Mouse (Mus musculus) 416B (cell line): ENCODE measurements at regions not wholly inside any gene's neighbourhood (a gene's known extent, or its start where the extent isn't known, plus 50 kb on each side); places are given as distances from the start of the nearest gene placed in this dataset.

ENCODE experiments used
- DNase-seq: peaks from one replicate; pipeline ENCODE4 v3.0.0; 2011; ENCODE audit warnings: low read depth

DNA sequence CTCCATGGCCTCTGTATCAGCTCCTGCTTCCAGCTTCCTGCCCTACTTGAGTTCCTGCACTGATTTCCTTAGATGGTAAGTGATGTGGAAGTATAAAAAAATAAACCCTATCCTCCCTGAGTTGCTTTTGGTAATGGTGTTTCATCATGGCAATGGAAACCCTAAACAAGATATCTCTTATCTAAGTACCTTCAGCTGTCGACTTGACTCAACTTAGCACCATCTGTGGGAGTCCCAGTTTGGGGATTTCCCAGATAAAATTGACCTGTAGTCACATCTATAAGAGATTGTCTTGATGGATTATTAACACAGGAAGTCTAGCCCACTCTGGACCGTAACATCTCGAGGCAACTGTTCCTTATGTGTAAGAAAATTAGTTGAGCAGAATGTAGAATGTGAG lies 570.2 kb upstream of the Gm10306 start:
- DNase-seq = no peak

DNA sequence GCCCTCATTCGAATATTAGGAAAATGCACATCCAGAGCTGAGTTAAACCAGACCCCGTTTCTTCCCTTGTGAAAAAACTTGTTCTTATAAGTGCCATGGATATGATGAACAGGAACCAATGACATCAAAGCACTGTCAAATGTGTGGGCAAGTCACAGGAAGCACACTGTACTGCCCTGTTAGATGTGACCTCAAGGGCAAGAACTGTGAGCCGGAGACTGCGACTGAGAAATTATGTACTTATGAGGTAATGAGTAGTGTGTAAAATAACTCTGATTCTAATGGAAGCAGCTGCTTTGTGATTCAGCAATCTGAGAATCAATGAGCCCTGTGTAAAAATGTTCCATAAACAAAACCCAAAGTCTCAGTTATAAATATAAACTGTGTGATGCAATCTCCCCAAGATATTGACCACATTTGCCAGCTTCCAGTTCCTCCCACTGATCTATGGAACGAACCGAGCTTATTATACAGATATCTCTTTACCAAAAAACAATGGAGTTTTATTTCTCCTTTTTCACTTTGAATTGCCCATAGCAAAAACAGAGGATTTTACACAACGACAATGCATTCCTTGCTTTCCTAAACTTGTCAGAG lies 566.0 kb upstream of the Gm10306 start:
- no peak for DNase-seq

DNA sequence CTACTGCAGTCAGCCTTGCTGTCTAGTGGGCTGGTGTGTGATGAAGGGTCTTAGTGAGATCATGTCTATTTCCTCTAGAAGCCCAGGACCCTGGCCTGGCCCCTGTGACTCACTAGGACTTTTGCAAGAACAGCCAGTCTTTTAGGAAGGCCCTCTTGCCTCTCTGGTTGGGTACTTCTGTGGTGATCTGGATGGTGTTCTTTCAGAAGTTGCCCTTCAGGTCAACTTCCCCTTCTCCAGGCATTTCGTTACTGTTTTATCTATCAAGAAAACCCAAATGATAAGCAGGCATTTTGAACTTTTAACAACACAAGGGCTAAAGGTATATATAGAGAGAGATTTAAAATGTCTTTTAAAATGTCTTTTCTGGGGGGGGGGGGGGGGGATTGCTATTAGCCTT lies 550.5 kb upstream of the Gm10306 start:
- DNase-seq = peak; percentile 11

DNA sequence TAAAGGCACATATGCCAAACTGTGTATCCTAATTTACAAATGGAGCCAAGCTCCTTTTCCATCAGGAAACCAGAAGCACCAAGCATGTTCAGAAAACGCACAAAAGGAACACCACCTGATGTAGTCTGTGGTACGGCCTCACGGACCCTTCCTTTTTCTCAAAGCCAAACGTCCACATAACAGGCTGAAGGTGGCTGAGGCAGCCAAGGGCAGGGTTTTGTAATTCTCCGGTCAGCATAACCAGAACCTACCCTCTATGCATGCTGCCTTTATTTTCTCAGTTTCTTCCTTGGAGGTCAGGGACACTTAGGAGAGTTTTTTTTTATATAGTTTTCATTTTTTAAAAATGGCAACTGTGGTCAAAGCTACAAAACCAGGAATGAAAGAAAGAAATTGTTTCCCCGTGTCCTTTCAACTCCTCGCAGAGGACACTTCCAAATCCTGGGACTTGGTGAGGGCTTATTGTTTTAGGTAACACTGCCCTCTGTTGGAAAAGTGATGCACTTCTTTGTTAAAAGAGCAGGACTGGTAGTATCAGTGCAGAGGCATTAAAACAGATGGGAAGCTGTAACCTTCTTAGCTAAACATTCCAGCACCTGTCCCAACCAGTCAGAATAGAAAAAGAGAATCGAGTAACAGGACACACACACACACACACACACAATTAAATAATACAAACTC lies 549.1 kb upstream of the Gm10306 start:
- DNase-seq = peak; percentile 70

GRCm38 (mm10) chr4:94015713-94016112 lies 540.6 kb upstream of the Gm10306 start:
- no peak for DNase-seq

DNA sequence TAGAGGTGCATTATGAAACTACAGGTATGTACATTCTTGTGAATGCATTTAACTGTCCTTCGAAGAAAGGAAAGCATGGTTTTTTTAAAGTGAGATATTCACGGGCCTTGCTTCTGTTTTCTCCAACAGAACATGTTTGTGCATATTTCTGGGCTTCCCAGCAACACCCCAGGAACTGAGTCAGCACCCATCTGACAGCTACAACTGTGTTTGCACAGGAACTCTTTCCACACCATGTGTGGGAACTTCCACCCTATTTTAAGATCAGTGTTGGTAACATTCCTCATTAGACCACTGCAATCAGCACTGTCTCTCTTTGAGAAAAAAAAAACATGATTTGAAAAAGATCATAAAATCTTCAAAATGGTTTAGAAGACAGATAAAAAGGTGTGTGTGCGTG lies 538.6 kb upstream of the Gm10306 start:
- peak; percentile 11 for DNase-seq

DNA sequence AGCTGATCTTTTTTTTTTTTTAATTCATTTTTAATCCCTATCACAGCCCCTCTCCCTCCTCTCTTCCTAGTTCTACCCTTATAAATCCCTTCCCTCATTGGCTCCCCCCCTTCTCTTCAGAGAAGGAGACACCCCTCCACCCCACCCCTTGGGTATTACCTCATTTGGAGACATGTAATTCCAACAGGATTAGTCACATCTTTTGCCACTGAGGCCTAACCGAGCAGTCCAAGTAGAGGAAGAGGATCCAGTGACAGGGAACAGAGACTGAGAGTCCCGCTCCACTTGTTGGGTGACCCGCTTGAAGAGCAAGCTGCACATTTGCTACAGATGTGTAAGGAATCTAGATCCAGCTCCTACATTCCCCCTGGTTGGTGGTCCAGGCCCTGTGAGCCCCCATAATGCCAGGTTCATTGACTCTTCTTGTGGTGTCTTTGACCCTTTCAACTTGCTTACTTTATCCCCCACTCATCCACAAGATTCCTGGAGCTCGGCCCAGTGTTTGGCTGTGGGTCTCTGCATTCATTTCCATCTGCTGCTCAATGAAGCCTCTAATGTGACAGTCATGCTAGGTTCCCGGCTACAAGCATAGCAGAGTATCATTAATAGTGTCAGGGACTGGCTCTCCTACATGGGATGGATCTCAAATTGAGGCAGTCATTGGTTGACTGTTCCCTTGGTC lies 506.6 kb upstream of the Gm10306 start:
- no peak for DNase-seq

- DNase-seq = no peak
Measured at GRCm38 (mm10) chr4:94052249-94053162, 503.8 kb upstream of the Gm10306 start.

DNA sequence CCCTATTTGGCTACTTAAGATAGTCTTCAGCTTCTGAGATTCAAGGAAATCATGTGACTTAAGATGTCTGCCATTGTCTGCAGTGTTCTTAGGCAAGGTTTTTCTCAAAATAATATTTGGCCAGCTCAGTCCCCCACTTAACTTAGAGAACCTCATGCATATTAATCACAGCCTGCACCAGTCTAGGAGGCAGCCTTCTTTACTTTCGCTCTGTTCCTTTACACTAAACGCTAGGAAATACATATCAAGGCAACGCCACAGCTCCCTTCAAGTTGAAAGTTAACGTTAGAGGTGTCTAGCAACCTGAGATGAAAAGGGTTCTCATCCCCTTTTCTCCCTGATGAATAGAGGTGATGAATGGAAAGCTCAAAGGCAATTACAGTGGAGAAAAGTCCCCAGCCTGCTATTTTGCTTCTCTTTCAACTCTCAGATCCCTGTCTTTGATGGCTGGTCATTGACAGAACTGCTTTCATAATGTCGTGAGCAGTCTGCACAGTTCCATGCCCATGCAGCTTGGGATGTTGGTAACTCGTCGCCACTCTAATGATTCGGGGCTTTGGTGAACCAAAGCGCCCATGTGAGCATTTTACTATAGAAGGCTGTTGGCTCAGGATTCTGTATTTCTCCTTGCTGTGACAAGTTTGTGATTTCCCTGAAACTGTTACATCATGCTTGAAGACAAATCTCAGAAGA lies 483.0 kb upstream of the Gm10306 start:
- no peak for DNase-seq

DNA sequence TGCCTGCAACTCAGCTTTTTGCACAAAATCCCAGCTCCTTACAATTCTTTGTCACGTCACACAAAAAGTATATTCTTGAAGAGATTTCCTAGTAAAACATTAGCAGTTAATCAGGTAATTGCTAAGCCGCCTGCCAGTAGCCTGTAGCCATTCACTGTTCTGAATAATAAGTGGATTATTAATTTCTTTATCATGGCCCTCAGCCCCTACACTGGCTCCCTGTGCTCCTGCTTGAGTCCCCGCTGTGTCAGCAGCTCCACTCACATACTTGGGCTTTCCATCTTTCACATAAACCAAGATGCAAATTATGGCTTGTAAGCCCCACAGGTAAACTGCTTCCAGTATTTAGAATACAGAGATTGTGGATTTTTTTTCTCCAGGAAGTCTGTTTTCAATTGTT lies 473.5 kb upstream of the Gm10306 start:
- DNase-seq = no peak

- no peak for DNase-seq
Measured at GRCm38 (mm10) chr4:94094379-94094778, 462.0 kb upstream of the Gm10306 start.

GRCm38 (mm10) chr4:94106941-94107340 lies 449.4 kb upstream of the Gm10306 start:
- DNase-seq = no peak

- no peak for DNase-seq
Measured at GRCm38 (mm10) chr4:94116881-94117280, 439.5 kb upstream of the Gm10306 start.

- DNase-seq = peak; percentile 36
Measured at GRCm38 (mm10) chr4:94124177-94124576, 432.2 kb upstream of the Gm10306 start.

GRCm38 (mm10) chr4:94137921-94138320 lies 418.4 kb upstream of the Gm10306 start:
- no peak for DNase-seq

DNA sequence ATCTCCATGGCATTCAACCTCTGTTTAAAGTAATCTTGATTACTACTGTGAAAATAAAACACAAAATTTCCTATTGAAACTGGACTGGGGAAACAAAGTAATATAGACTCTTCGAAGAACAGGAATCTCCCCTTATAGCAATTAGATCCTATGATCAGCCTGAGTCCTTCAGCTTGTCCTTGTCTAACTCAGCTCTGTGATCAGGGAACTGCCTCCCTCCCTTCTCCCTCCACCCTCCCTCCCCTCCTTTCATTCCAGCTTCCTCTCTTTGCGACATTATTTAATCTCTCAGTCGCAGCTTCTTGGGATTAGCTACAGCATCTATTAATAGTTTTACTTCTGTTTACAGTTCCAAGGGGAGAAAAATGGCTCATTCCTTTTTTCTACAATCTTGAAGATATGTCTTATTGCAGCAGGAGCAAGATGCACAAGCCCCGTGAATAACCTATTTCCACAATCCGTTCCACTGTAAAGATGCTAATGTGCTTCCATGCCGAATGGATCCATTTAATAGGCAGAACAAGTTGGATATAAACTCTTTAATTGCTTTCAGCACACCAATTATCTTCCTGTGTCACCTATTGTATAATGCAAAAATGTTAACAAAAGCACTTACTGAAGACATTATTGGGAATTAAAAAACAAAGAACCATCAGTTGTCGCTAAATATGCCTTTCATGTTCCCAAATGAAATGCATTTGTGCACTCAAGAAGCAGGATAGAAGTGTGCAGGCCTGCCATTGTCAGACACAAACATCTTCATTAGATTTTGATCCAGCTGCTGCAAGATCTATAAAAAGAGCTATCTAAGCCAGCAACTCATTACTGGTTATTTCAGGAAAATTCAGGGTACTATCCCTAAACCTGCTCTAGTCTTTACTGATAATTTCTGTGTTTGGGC lies 411.2 kb upstream of the Gm10306 start:
- DNase-seq = no peak

DNA sequence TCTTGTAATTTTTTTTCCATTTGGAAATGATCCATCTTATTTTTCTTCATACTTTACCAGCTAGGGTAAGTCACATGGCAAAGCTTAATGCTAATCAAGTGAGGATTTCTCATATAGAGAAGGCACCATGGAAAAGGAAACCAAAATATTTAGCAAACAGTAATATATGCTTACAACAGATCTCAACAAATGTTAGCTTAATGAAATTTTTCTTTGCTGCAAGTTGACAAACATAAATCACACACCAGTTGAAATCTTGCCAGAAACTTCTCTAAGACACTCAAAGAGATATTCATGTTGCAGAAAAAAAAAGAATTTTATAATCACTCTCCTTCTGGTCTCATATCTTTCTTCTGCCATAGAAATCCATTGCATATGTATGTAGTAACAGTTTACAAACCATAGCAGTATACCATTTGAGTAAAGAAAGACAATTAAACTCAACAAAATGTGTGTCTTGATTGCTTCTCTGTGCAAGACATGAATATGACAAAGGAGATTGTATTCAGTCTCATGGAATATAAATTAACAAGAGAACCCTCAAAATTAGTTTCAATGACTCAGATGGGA lies 408.3 kb upstream of the Gm10306 start:
- no peak for DNase-seq

DNA sequence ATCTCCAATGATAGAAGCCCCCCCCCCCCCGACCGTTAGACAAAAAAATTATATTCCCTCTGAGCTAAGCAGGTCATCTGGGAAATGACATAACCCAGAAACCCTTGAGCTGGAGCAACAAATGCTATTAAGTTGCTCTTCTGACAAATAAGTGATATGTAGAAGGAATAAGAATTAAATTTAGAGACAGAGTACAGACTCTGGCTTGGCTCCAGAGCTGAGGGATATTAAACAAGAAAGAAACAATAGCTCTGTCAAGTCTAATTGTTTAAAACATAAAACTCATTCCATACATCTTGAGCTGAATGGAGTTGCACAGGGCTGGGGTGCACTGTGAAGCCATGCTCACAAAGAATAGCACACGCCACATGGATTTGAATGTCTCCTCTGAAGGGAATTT lies 407.3 kb upstream of the Gm10306 start:
- no peak for DNase-seq

DNA sequence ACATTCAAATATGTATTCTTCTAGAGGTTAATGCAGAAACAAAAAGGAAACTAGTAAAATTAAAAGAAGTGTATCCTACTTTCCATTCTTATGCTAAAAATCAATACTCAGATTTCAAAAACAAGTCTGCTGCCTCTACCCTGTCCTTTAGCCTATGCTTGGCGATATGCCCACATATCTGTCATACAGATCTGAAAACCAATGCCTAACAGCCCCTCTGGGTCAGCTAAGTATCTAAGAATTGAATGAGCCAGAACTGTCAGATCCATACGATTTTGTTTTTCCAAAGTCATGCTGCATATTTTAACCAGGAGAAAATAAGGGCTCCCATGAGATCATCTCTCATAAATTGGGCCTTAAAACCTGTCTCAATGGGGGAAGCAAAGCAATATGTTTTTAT lies 395.7 kb upstream of the Gm10306 start:
- DNase-seq = no peak

DNA sequence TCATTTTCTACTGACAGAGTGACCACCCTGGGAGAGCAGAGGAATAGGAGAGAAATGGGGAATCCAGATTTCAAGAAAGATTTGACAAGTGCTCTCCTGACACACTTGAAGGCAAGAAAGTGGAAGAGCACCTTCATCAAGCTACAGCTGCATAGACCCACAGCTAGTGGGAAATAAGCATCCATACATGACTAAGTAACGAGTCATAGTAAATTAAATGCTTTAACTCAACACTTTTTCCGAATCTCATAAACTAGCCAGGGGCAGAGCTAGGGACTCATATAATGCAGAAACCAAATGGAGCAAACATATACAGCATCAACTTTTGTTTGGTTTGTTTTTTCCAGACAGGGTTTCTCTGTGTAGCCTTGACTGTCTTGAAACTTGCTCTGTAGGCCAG lies 383.2 kb upstream of the Gm10306 start:
- no peak for DNase-seq
